Mouse (Mus musculus) c-Kit-positive CD71-negative TER-119-negative erythroid progenitor cells, embryonic 14.5 days (primary cell): Measurements from ENCODE around the gene Cldn6.

Experiments used
- DNase-seq: peaks from one replicate; pipeline ENCODE4 v3.0.0-alpha.2; 2013; ENCODE audit warnings: low read depth

The Cldn6 gene

DNA sequence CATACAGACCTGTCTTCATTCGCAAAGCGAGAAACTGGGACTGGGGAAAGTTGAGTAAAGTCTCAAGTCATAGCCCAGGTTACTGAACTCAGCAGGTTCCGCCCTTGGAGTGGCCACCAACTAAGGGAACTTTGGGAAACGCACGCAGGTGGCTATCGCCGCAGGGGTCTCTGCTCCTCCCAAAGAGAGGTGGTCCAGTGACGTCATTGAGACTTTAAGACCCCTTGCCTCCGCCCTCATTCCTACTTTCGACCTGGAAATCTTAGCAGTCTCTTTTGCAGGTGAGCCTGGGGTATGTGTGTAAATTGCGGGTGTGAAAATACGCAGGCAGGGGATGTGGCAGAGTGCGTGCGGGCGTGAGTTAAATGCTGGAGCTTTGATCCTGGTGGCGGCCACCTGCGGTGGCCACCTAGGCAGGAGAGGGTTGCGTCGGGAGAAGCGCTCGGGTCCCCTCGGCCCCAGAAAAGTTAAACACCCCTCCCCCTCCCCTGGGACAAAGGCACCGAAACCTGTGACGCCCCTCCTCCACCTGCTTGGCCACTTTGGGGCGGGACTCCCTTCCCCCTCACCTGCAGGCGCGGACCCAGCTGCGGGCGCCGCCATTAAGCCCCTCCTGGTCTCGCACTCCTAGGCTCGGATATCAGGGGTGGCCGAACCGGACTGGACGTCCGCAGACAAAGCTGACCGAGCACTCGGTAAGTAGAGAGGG is at the start of gene Cldn6:
TSS of gene Cldn6 (plus strand) at position 123 of the 709 bp plus-strand sequence.
- DNase-seq = no peak

GRCm38 (mm10) chr17:23630195-23631020 is 48.6 kb upstream of the Cldn6 start:
- peak; percentile 52 for DNase-seq

DNA sequence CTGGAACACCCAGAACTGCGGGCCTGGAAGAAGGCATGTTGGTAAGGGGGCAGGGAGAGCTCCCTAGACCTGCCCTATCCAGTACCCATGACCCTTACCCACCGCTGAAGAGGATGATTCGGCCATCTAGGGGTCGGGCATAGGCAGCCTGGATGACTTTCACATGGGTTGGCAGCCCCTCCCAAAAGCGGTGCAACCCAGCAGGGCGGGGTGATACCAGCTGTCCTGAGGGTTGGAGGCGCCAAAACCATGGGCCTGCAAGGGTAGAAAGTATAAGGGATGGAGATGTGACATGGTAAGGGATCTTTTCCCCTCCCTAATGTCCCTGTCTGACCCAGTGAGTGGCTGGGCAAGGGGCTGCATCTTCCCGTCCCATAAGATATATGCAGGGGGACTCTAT is 47.8 kb upstream of the Cldn6 start:
- DNase-seq = no peak

GRCm38 (mm10) chr17:23644613-23645495 is 34.2 kb upstream of the Cldn6 start, which contains the start of gene Mmp25:
TSS of gene Mmp25 (minus strand) at chr17:23645277.
- DNase-seq = no peak

- DNase-seq = no peak
These were observed 33.2 kb upstream of the Cldn6 start for GRCm38 (mm10) chr17:23645894-23646293.

DNA sequence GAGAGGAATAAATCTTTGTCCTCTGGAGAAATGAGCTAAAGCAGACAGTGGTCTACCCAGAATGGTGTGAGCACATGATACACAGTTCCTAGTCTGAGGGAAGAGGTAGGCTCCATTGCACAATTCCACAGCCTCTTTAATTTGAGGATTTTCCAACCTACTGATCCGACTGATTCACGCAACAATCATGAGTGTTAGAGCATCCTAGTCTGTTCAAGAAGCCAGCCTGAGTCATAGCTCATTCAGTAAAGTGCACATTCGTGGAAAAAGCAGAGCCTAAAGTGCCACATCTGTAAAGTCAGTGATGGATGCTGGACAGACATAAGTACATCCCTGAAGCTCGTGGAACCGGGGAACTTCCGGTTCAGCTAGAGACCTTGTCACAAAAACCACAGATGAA is 27.7 kb upstream of the Cldn6 start:
- no peak for DNase-seq

GRCm38 (mm10) chr17:23653324-23653723 is 25.7 kb upstream of the Cldn6 start:
- DNase-seq = no peak

GRCm38 (mm10) chr17:23654001-23654400 is 25.0 kb upstream of the Cldn6 start:
- no peak for DNase-seq

GRCm38 (mm10) chr17:23654410-23654809 is 24.6 kb upstream of the Cldn6 start:
- no peak for DNase-seq

DNA sequence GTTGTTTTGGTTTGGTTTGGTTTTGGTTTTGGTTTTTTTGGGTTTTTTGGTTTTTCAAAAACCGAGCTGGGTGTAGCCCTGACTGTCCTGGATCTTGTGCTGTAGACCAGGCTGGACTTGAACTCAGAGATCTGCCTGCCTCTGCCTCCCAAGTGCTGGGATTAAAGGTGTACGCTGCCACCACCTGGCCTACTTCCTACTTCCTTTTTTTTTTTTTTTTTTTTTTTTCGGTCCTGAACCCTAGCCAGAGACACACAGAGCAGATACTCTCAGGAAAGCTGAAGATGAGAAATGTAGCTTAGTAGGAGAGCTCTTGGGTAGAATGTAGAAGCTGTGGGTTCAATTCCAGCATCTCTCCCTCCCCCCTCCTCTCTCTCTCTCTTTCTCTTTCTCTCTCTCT is 20.6 kb upstream of the Cldn6 start:
- DNase-seq = no peak

DNA sequence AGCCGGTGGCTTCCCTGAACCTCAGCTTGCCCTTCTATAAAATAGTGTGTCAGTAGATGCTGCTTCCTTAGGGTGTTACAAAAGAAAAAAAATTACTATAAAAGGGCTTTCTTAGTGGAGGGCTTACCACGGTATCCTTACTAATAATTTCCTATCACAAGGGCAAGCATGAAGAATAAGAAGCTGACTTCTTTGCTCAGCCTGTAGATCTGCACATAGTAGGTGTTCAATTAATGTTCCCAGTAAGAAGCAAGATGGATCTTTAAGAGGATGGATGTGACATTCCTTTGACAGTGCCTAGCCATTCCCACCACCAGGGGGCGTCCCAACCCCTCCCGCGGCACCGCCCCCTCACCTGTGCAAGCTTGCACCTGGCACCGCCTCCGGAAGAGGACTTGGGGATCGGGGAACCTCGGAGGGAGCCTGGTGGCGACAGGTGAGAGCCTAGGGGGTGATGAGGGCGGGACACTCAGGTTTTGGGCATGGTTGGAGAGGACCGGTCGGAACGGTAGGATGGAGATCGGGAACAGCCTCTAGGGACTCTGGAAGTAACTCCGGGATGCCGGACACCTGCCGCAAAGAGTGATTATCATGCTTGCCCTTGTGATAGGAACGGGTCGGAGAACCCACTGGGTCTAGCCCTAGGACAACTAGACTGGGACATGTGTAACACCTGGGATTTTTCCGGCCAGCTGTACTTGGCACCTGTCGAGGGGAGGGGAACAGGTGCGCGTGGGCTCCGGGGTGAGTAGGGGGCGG is 18.8 kb upstream of the Cldn6 start, which contains the start of gene Bicdl2:
TSS of gene Bicdl2 (plus strand) at position 390 of the 759 bp plus-strand sequence.
- DNase-seq = no peak

DNA sequence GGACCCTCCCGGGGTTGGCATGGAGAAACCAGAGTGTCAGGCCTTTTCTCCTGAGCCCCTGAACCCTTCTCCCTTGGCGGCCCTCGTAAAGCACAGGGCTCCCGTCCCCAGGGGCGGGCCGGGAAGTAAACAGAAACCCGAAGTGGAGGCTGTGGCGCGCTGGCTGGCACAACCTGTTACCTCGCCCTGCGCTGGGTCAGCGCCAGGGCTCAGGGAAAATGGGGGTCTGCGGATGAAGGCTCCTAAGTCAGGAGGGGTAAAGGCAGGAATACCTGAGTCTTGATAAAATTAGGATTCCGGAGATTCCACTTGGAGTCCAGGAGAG is 18.2 kb upstream of the Cldn6 start:
- DNase-seq = no peak

GRCm38 (mm10) chr17:23661526-23661925 is 17.5 kb upstream of the Cldn6 start:
- no peak for DNase-seq

DNA sequence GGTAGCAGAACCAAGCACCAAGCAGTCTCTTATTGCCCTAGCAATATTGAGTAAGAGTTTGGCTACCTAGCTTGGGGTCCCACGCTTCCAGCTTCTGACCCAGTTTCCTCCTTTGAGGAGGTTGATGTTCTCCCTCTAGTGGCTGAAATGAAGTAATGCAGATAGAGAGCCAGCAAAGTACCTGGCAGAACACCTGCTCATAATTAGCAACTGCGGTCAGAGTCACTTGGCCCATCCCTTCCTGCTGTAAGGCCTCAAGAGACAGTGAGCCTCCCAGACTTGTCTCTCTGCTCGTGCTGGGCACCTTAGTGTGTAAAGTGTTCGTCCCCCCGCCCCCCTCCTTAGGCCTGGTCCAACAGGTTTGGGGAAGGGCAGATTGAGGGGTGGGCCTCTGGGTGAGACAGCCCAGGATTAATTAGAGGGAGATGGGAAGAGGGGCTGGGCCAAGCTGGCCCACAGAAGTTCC is 14.5 kb upstream of the Cldn6 start:
- DNase-seq = no peak

DNA sequence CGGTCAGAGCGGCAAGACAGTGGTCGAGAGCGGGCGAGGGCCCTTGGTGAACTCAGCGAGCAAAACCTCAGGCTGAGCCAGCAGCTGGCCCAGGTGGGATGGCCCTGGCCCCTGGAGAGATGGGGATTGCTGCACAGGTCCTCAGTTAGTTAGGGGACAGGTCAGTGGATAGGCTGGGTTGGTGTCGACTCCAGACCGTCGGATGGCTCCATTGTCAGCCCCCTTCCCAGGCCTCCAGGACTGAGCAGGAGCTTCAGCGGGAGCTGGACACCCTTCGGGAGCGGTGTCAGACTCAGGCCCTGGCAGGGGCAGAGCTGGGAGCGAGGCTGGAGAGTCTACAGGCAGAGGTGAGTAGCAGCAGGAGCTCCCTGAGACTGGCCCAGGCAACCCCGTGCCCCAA is 13.5 kb upstream of the Cldn6 start:
- DNase-seq = no peak

DNA sequence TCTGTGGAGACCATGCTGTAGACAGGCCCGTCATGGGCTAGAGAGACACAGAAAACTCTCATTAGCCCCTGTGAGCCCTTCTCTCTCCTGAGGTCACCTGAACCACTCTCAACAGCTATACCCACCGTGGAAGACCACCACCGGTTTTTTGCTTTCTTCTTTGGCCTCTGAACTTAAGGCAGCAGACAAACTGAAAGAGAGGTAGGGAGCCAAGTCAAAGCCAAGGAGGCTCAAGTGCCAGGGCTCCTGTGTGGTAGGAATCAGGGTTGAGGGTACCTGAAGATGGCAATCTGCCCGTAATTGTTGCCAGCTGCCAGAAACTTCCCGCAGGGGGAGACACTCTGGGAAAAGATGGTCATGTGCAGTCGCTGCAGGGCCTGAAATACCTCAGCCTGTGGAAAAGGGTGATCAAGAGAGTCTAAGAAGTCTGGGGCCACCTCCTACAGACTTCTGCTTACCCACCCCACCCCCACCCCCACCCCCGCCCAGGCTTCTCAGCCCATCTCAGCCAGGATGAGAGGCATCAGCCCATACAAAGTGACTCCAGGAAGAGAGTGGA is 8.5 kb upstream of the Cldn6 start:
- DNase-seq = no peak

DNA sequence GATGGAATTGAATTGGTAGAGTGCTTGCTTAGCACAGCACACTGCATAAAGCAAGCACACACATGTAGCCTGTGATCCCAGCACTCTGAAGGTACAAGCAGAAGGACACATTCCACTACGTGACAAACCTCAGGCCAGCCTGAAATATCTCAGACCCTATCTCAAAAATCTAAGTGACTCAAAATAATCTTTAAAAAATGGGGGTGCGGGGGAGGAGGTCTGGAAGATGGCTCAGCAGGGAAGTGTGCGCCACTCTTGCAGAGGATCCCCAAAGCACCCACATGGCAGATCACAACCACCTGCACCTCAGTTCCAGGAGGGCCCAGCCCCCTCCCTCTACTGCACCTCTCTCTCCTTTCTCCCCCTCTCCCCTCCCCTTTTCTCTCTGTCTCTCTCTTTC is 7.5 kb upstream of the Cldn6 start:
- DNase-seq = no peak

DNA sequence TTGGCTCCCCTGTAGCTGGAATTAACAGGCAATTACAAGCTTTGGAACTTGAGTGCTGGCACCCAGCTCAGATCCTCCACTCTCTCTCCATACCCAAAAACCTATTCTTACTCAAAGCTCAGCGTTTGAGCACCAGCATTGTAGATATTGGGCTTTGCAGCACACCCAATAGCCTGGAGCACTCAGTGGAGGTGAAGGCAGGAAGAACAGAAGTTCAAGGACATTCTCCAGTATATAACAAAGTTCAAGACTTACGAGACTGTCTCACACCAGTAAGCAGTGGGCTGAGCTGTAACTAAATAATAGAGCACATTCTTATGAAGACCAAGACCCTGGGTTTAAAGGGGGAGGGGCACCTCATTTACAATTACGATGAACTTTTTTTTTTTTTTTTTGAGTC is 6.3 kb upstream of the Cldn6 start:
- DNase-seq = no peak

DNA sequence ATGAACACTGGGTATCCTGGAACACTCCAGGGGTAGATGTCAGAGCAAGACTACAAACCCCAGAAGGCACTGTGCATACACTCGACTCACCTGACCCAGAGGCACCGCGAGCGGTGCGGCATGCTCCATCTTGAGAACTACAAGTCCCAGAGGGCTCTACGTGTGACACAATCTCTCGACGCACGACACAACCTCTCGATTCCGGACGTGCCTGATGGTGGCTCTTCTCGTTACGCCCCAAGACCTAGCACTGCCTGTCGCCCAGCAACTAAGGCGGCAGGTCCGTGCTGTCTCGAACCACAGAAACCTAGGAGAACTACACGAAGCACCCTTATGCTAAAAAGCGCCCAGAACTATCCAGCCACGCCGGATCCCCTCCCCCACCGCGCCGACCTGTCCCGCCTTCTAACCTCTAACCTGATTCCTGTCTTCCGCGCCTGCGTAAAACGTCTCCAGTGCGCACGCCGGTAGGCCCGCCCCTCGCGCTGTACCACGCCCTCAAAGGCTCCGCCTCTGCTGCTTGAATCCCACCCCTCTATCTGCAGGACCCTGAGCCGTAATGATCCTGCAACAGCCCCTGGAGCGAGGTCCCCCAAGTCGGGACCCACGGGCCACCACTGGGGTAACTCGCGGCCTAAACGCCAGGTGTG is 5.5 kb upstream of the Cldn6 start, which contains the start of the genes Hcfc1r1 and Thoc6:
TSS of gene Hcfc1r1 (plus strand) at position 173 of the 650 bp plus-strand sequence.
TSS of gene Thoc6 (minus strand) at position 459 of the 650 bp plus-strand sequence.
- peak; percentile 85 for DNase-seq

DNA sequence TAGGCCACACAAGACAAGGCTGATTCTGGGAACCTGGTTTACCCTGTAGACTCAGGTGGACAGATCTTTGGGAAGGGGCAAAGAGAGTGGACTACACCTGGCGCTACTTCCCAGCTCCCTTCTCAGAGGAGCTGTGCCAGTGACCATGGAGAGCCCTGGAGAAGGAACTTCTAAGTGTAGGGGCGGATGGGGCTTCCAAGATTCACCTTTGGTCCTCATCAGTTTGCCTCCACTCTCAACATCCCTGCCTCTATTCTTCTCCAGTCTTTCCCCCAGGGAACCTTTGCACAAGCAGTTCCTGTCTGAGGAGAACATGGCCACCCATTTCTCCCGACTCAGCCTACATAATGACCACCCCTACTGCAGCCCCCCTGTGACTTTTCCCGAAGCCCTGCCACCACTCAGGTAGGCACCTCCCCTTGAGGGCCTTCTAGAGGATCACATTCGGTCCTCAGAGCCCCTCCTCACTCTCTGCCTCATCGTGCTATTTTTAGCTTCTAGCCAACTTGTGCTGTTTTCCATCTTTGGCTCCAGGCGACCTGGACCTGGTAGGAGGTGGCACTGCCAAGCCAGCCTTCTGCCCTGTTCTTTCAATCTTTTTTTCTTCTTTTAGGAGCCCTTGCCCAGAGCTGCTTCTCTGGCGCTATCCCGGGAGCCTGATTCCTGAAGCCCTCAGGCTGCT is 4.6 kb upstream of the Cldn6 start:
- no peak for DNase-seq
